Mouse (Mus musculus): Measurements from ENCODE around the gene Col4a4.

Col4a4 gene

DNA sequence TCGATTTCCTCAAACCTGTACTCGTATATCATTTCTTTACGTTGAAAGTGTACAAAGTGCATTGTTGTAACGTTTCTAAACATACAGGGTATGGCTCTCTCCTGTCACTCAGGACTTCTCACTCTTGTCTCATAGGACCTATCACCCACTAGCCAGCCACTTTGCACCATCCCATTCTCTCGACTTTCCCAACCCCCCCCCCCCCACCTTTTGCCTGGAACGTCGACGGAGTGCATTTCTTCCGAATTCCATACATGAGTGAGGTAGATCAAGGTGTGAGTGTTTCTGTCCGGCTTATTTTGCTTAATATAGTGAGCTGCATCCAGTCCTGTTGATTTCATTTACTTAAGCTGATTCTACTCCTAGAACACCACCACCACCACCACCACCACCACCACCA, 9.3 kb downstream of the Col4a4 start:
- DNase-seq = no peak

DNA sequence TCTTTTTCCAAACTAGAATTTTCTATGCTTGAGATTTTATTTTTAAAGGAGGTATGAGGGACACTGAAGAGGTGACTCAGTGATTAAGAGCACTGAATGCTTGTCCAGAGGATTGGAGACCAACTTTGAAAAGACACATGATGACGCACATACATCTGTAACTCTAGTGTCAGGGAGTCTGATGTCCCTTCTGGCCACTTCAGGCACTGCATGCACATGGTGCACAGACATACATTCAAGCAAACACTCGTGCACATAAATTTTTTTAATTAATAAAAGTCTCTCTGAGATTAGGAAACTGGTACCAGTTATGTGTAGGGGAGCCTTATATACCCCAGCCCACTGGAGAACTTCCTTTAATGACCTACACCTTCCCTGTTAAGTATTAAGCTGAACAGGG, 10.5 kb downstream of the Col4a4 start:
- no peak for DNase-seq

DNA sequence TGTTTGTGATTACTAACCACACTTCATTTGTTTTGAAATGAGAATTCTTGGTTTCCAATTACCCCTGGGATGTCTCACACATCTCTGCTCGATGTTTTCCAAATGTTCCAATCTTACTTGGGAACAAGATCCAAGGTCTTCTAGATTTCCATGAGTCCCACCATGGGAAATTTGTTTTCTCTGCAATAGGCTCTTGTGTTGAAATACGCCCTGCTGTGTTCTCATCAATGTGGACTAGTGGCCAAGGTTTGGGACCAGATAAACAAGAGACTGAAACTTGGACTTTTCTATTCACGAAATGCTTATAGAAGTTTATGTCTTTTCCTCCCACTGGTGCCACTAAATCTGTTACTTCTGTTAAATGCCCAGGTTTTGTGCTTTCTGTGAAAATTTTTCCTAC, 11.0 kb downstream of the Col4a4 start:
- no peak for DNase-seq

DNA sequence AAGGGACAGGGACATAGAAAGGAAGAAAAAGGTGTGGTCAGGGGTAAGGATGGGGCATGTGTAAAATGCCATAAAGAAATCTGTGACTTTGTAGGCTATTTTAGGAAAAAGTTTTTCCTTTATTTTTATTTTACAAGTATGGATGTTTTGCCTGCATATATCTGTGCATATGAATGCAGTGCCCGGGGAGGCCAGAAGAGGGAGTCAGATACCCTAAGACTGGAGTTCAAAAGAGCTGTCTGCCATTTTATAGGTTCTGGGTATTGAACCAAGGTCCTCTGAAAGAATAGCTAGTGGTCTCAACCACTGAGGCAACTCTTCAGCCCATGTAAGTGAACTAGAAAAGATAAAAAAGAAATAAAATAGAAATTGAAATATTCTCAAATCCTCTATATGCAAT, 14.9 kb downstream of the Col4a4 start:
- no peak for DNase-seq

DNA sequence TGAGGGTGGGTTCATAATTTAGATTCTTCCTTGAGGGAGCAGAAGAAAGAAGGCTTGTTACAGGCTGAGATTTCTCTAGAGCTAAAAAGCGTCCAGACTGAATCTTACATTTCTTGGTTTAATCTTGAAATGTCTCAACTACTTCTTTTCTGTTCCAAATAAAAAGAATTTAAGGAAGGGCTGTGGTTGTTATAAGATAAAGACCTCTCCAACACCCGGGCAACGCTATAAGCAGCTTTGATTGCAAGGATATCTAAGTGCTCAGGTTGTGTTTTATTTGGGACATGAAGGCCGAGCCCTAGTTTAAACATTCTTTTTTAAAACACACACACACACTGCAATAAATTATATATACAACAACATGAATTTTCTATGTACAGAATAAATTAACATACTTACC, 17.2 kb downstream of the Col4a4 start:
- no peak for DNase-seq

DNA sequence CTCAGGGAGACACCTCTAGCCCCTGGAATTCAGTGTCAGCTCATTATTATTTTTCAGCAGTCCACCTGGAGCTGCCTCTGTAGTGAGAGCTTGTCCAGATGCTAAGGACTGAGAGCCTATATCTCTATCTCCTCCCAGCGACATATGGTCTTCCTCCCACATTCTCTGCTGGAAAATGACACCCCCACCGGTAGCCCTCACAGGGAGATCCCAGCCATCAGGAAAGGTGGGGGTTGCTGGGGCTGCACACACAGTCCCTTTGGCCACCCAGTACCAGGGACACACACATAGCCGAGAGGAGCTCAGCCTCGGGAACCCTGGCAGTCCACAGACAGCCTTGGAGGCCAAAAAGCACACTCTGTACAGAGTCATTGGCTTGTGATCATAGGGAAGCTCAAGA, 26.4 kb downstream of the Col4a4 start:
- DNase-seq = no peak

DNA sequence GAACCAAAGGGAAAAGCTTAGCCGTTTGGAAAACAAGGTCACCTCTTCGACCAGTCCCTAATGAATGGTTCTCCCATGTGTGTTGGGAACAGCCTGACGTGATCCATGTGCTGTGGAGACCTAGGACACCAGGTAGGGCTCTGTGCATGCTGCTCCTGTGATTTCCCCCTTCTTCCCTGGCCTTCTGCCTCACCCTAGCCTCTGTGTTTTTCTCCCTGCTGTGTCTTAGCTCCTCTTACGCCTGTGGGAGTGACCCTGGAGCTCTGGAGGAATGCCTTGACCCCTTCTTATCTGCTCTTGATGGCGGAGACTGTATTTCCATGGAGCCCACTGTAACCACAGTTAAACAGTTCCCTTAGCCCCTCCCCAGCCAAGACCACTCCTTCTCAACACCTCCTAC, 31.8 kb downstream of the Col4a4 start:
- DNase-seq = no peak

DNA sequence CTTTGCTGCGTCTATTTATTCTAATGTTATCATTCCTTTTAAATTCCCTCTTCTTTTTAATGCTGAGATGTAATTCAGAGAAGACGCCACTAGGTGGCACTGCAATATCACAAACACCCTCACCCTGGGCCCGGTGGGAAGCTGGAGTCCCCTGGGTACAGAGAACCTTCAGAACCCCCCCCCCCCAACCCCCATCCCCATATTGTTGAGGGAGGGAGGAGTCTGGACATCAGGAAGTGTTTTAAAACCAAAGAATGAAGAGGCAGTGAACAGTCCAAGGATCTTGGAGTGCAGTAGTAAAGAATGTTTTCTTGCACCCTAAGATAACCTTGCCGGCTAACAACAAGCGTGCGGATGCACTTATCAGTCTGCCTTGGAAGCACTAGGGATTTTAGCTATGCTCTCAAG, 32.2 kb downstream of the Col4a4 start:
- DNase-seq = no peak

DNA sequence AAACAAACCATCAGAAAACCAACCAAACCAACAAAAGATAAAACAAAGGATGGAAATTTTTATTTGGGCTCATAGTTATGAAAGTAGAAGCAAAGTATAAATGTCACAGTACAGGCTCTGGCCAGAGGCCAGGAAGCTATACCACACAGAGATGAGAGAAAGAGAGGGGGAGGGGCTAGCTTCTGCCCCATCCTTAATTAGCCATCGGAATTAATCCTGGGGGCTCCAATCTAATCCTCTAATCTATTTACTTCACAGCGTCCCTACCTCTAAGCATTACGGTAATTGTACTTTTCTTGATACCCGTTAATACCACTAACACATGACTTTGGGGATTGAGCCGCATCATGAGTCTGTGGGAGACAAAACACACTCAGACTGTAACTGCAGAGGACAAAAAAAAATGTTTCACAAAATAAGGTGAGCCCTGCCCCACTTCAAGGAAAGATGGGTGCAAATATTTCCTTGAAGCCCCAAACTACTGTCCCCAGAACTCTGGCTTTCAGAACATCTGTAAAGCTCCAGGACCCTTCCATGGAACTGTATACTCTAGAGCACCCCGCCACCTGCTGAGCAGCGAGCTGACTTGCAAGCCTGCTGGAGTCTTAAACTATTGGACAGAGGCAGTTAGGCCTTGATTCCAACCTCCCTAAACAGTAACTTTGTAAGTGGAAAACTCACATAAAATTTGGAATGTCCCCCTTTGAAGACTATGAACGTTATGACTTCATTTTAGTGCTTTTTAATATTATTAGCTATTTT, 41.3 kb downstream of the Col4a4 start:
- no peak for DNase-seq

DNA sequence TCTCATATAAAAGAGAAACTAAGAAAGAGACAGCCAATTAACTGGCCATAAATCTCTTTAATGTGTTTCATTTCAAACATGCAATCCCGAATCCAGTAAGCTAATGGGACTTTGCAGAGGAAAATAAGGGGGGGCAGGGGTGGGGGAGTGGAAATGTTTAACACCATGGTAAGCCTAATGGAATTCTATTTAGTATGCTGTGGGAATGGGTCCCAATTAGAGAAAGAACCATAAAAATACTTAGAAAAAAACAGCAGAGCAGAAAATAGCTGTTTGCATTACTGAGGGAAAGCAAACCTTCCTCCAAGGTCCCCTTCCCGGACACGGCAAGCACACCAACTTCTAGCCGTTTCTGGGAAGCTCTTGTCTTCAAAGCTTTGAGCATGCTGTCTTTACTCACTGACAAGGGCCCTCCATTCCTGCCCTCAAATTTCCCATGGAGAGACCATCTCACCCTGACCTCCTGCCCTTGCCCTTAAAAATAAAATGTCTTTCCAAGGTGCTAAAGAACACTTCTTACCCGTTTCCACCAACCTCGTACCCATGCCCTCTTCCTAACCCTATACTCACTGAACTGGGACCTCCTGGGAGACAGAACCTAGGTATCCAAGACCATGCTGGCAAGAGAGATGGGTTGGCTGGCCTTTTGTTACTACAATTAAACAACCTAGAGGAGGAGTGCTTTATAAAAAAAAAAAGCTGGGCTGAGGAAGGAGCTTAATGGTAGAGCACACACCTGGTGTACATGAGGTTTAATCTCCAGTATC, 42.0 kb downstream of the Col4a4 start:
- no peak for DNase-seq

DNA sequence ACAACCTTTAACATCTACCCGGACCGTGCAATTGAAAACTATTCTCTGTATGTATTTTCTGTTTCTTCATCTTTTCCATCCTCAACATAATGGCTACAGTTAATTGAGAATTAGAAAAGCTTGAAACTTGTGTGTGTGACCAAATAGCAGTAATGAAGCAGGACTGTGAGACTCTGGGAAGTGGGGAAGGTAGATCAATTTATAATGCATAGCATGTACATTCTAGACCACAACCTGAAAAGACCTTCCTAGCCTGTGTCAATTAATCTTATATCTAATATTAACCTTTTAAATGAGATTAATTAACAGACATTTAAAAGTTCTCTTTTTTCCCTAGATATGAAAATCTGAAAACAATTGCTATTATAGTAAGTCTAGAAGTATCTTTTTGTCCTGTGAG, 42.7 kb downstream of the Col4a4 start:
- DNase-seq = no peak

DNA sequence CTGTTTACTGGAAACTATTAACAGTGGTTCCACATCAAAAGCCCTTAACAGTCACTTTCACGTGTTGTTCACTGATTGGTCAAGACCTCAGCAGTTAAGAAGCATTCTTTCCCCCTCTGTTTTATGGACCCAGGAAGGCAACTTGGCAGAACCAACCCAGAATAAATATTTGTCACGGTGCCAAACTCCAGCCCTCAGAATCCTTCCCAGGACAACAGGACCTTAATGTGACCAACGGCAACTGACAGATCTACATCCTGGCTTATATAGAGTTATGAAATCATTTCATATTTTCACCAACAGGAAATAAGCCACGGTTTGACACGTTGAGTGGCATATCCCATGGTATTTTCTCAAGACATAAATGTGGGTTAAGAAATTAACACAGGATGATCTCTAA, 46.6 kb downstream of the Col4a4 start:
- DNase-seq = no peak

DNA sequence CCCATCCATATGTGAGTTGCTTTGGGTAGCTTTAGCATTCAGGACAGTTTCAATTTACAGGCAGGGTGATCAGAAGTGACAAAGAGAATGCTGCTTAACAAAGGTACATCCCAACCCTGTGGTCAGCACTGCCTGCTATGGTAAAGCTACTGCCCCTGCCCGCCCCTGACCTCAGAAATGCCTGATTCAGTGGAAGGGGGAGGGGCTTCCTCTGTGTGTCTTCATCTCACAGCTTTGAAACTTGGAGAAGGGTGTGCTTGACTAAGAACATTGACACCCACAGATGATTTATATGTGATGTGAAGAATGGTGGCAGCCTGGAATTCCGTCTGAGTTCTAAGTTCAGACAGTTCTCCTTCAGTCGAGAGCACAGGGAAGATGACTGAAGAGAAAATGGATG, 48.8 kb downstream of the Col4a4 start:
- DNase-seq = no peak

DNA sequence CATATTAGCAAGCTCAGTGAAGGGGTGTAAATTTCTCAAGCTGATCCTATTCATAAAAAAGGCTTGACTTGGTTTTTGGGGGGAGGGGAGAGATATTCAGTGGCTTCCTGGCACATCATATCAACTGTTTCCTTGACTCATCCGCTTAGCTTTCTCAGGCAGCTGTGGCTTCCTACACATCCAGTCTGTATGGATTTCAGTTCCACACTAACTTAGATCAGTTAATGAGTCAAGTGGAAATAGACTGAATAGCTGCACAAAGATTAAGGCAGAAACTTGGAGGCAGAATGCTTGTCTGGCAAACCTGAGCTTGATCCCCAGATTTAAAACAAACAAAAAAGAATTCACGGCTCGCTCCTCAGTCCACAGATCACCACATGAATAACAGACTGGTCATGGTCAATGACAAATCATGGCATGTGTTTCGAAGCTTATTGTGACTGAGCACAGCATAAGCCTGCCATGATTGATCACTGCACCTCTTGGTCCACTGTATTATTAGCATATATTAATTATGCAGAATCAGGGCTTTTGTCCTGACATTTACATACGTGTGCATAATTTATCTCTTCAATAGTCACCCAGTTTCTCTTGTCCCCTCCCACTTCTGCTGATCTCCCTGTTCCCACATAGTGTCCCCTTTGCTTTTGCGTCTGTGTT, 50.0 kb downstream of the Col4a4 start:
- DNase-seq = no peak

DNA sequence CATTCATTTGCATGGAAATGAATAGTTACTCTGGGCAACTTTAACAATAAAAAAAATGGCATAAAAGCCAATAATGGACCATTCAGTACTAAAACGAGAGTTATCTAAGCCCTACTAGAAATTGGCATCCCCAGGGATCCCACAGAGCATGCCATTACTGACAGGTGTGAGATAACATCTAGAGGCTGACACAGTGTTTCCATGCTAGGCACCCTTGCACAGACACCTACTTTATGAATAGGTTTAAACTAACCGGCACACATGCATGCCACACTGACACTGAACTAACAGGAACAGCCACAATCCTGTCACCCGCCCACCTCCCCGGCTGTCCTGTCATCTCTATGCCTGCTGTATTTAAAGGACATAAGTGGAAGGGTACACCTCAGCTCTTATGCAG, 58.7 kb downstream of the Col4a4 start:
- no peak for DNase-seq

DNA sequence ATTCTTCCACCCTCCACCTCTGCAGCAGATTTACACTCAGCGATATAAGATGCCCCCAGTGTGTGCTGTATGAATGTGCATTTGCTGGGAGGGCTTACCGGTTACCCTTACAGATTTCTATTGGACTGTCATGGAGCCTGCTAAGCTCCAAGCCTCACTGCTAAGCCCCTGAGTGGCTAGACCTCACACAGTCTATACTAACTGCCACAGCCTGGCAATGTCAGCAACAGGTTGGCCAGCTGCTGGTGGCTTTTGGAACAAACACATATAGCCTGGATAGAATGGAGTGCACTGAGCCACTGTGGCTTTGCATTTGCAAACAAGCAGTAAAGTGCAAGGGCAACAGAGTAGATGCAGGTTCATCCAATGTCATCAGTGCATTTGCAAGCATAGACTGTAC, 94.7 kb downstream of the Col4a4 start:
- DNase-seq = no peak

DNA sequence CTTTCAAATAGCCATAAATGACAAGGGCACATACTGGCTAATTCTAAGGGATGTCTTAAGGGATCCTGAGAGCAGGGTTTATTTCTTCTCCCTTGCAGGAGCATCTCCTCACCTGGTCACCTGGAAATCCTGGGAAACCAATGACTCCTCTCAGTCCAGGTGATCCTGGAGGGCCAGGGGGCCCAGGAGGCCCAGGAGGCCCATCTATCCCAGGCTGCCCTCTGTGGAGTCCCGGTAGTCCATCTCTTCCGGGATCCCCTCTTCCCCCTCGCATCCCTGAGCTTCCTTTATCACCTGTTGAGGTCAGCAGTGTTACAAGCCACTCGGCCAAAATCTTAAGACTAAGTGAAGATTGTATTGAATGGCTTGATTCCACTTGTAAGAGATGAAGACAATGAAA, 100.3 kb downstream of the Col4a4 start:
- no peak for DNase-seq

DNA sequence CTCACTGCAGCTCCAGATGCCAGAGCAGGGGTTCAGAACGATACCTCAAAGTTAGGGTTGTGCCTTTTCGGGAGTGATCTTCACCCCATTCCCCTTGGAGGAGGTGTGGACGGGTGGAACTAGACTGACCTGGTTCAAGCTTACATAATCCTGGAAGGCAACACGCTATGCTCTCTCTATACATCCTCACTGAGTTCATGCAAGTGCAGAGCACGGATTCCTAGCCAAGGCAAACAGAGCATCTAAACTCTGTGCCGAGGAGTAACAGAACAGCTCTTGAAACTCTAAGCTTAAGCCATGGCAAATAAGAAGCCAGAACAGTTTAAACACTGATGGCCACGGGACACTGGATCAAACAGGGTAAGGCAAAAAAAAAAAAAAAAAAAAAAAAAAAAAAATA, 104.3 kb downstream of the Col4a4 start:
- no peak for DNase-seq

DNA sequence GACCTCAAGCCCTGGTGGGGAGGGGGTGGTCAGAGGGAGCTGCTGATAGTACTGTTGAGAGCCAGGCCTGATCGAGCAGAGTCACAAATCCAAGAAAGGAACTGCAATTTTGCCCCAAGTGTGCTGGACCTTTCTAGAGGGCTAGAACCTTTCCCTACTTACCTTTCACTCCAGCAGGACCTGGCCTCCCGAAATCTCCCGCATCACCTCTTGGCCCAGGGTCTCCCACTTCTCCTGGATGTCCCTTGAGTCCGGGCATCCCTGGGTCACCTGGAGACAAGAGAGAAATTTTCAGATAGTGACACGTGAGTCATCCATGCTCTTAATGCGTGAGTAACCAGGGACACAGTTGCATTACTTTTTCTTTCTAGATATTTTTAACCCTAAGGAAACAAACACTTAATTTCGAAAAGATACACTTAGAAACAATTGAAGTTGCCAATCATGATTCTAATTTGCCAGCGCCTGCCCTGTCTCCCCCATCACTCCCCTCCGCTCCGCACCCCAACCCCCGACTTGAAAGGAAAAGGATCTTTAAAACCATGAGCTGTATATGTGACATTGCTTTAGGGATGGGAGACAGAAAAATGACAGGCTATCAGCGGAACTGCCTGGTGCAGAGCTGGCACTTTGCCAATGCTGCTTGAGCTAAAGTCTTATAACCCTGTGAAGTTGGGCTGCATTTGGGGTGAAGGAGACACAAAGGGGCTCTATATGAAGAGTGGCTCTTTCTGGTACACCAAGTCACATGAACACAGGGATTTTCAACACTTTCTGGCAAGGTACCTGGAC, 106.8 kb downstream of the Col4a4 start:
- DNase-seq = no peak

DNA sequence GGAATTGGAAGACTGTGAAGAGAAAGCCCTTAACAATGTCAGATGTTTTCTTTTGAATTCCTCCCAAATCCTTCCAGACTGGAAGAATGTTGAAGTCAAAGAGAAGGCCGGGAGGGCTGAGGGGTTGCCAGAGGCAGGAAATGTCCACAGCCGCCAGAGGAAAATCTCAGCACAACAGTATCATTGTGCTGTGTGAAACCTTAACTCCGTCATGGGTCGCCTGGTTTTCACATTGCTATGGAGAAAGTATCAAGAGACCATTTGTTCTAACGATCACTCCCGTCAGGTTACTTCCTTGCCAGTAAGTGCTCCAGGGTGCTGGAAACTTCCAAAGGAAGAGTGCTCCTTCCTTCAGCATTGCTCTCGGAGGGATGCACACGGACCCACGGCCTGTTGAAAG, 109.9 kb downstream of the Col4a4 start:
- DNase-seq = no peak

DNA sequence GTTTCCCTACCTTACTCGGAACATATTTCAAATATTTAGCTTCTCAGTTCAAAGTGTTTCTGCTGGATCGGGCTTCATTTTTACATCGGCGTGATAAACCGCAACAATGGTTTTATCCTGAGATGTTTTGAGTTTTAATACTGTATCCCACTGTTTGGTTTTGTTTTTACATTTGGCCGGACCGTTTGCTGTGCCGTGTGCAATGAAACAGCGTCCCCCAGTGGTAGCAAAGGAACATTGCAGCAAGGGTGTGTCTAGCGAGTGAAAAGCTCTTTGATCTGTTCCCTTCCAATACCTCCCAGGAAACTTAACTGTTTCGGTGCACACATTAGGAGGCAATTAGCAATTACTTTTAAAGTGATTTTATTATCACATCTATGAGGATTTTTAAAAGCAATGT, 110.4 kb downstream of the Col4a4 start:
- DNase-seq = no peak

DNA sequence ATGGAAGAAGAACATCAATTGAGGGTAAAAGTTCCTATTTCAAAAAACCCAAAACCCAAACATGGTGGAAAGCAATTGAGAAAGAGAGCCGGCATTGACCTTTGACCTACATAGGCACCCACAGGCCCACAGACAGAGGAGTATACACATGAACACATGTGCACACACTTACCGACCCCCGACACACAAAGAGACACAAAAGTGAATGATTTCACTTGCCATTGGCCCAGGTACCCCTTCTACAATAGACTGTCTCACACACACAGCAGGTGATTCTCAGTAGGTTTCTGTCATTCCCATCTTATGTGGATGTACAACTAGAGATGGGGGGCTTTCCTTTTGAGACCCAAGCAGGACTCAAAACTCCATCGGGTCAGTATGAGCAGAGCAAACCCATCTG, 110.8 kb downstream of the Col4a4 start:
- no peak for DNase-seq

DNA sequence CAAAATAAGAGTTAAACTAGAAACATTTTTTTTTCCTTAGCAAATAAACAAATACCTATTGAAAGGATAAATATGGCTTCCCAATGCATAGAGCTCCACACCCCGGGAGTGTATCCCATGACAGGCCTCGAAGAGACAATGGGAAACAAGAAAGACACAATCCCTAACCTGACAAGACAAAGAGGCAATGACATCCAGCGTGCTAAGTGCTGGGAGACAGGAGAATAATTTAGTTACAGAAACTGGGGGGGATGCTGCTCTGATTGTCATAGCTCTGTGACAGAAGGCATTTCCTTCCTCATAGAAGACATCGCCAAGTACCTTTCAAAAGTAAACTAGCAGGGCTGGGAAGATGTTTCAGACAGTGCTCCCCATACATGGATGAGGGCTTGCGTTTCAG, 111.4 kb downstream of the Col4a4 start:
- no peak for DNase-seq

Data from thymus, postnatal 25 days (tissue).